Mouse (Mus musculus) midbrain, embryonic 12.5 days (tissue): ENCODE results near the gene Gm20388. TPM values are rescaled to one million over a fixed set of nuclear protein-coding genes. Genes with fewer than 3 reads are reported as not detected.

ENCODE experiments used
- ATAC-seq: fragments of 200-750 bp; cut with Nextera tagmentation; 2 replicates; pipeline ENCODE4 v1.8.0; 2017; ENCODE audit warnings: low read depth, moderate TSS enrichment, moderate library complexity; ENCODE audit not compliant: low FRiP score
- H3K27ac ChIP-seq: fragments of 300-500 bp; sonication (generic); replicated peaks from 2 replicates; pipeline ENCODE4 v1.5.1; 2016; ENCODE audit warnings: mild to moderate bottlenecking
- H3K27me3 ChIP-seq: fragments of 300-500 bp; sonication (generic); 2 replicates; pipeline ENCODE4 v1.6.1; 2016; ENCODE audit warnings: mild to moderate bottlenecking
- H3K36me3 ChIP-seq: fragments of 300-500 bp; sonication (generic); 2 replicates; pipeline ENCODE4 v1.6.1; 2016
- H3K4me1 ChIP-seq: fragments of 300-500 bp; sonication (generic); 2 replicates; pipeline ENCODE4 v1.6.1; 2016
- H3K4me2 ChIP-seq: fragments of 300-500 bp; sonication (generic); replicated peaks from 2 replicates; pipeline ENCODE4 v1.6.1; 2016; ENCODE audit warnings: mild to moderate bottlenecking, moderate library complexity
- H3K4me3 ChIP-seq: fragments of 300-500 bp; sonication (generic); 2 replicates; pipeline ENCODE4 v1.5.1; 2016; ENCODE audit warnings: mild to moderate bottlenecking
- H3K9ac ChIP-seq: fragments of 300-500 bp; sonication (generic); replicated peaks from 2 replicates; pipeline ENCODE4 v1.6.1; 2016; ENCODE audit warnings: mild to moderate bottlenecking, moderate library complexity
- H3K9me3 ChIP-seq: fragments of 300-500 bp; sonication (generic); 2 replicates; pipeline ENCODE4 v1.6.1; 2016; ENCODE audit warnings: mild to moderate bottlenecking
- WGBS: fragments of 180-500 bp; shearing (Covaris S2); methylation state at CpG from one replicate; pipeline ENCODE4 v1.1.7; 2016; 5-methylcytosine and 5-hydroxymethylcytosine counted together
- polyA plus RNA-seq: library from polyadenylated mRNA; unstranded; fragments of >200 nt; fragmentation: Nextera tagmentation; extraction: Ambion mirVana; gene quantifications from 2 replicates; pipeline ENCODE4 v1.2.1, GENCODE M21; 2016

Gm20388 gene
- polyA plus RNA-seq, 1 experiment from 2014 or later = not detected

DNA sequence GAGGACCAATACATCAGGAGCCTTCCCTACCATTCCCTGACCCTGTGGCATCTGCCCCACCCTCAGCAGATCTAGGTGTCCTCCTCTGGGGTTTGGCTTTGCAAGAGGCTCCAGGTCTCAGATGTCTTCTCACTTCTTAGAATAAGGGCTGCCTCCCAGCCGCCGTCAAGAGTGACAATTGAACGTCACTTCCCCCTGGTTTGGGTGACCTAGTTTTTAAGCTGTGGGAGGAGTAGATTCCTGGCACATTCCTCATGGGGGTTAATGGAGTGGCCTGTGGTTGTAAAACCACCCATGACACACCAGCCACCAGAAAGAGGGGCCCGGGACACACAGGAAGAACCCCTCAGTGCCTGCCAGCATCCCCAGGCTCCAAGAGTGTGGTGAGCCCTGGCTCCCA lies 140.4 kb downstream of the Gm20388 start:
- H3K36me3 ChIP-seq = no peaks in the 10 kb centered on the region
- no peak overlapping the region for H3K4me2 ChIP-seq
- H3K9ac ChIP-seq = no peak overlapping the region
- H3K27me3 ChIP-seq = no peaks in the 10 kb centered on the region
- 0 out of 2 replicates have a peak, but pooled peaks cover 7% of the 10 kb centered on the region for H3K4me1 ChIP-seq
- no peak overlapping the region for H3K27ac ChIP-seq
- no peak overlapping the region for H3K4me3 ChIP-seq
- peaks cover under 1% of the 10 kb centered on the region; the same call in 1 of the 2 replicates for H3K9me3 ChIP-seq
- no peak for ATAC-seq
- WGBS = 69% methylated on average over 4 of the region's 4 CpGs

DNA sequence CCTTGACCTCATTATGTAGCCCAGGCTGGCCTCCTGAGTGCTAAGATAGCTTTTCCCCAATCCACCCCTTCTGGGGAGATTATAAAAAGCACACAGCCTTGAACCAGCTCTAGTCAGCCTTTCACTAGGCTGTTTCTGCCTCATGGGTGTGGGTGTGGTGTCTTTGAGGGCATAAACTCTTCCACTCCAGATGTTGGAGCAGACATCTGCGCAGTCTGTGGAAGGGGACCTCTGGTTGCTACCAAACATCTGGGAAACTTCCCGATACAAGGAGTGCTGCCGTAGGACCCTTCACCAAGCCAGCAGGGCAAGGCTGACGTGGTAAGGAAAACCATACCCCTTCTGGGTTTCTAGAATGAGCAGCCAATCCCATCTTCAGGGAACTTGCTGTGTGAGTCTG lies 141.3 kb downstream of the Gm20388 start:
- no peak overlapping the region for H3K4me2 ChIP-seq
- peaks cover 4% of the 10 kb centered on the region; the same call in 1 of the 2 replicates for H3K9me3 ChIP-seq
- no peaks in the 10 kb centered on the region for H3K27me3 ChIP-seq
- WGBS = 88% methylated on average over 4 of the region's 4 CpGs
- no peak overlapping the region for H3K27ac ChIP-seq
- H3K36me3 ChIP-seq = no peaks in the 10 kb centered on the region
- H3K4me3 ChIP-seq = no peak overlapping the region
- 0 out of 2 replicates have a peak, but pooled peaks cover under 1% of the 10 kb centered on the region for H3K4me1 ChIP-seq
- no peak for ATAC-seq
- H3K9ac ChIP-seq = no peak overlapping the region

DNA sequence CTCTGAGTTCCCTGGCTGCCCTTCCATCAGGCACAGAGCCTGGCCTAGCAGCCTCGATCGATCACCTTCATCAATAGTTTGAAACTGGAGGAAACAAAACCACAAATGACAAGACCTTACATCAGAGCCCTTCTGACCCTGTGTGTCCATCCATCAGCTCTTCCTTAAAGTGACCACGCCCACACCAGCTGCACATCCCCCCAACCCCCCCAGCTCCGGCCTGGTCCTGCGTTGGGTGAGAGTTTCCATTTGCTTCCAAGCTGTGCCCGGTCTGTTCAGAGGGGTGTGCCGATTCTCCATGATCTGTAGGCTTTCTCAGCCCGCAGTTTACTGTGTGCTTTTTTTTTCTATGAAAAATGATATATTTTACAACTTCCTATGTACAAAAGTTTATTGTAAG lies 141.7 kb downstream of the Gm20388 start:
- H3K4me3 ChIP-seq = no peak overlapping the region
- no peak overlapping the region for H3K27ac ChIP-seq
- H3K27me3 ChIP-seq = no peaks in the 10 kb centered on the region

DNA sequence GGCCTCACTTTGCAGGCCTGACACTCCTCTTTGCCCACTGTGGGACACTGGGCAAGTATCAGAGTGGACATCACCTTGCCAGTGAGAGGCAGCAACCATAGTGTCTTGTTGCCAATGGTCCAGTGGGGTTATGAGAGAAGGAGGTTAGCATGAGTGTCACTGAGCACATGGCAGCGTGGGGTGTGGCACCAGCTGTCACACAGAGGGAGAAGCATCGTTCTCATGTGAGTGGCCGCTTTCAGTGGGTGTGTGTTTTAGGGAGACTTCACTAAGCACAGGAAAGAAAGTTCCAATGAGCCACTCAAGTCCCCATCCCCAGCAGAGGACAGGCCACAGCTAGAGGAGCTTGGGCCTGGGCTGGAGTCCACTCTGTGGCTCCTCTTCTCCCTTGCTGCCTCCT lies 144.2 kb downstream of the Gm20388 start:
- no peaks in the 10 kb centered on the region for H3K36me3 ChIP-seq
- no peak overlapping the region for H3K4me3 ChIP-seq
- 94% methylated on average over 3 of the region's 3 CpGs for WGBS
- ATAC-seq = no peak
- H3K4me1 ChIP-seq = no peaks in the 10 kb centered on the region
- H3K27me3 ChIP-seq = no peaks in the 10 kb centered on the region
- H3K27ac ChIP-seq = no peak overlapping the region
- H3K9me3 ChIP-seq = peaks cover 4% of the 10 kb centered on the region; the same call in 1 of the 2 replicates
- H3K9ac ChIP-seq = no peak overlapping the region
- no peak overlapping the region for H3K4me2 ChIP-seq

More for the DNA sequence above, 141.7 kb downstream of the Gm20388 start:
- Histone ChIP-seq H3K9me3 (peaks cover 4% of the 10 kb centered on the region; the same call in 1 of the 2 replicates), H3K4me1 (no peaks in the 10 kb centered on the region), H3K4me2 (no peak overlapping the region), H3K9ac (no peak overlapping the region), H3K36me3 (no peaks in the 10 kb centered on the region)
- WGBS = 85% methylated on average over 8 of the region's 8 CpGs
- no peak for ATAC-seq

DNA sequence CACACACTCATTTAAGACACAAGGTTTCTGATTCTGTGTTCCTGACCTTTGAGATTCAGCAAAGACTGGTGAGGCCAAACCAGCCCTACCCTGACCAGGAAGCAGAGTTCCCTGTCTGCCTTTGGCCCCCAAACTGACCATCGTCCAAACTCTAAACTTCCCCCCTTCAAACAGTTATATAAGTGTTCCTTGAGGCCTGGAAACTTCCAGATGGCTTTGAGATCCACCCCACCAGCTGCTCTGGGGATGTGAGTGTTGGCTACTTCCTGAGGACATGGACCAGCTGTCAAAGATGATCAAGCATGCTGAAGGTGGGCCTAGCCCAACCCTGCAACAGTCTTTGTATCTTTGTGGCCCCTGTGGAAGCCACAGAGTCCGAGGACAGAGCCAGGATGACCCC lies 146.4 kb downstream of the Gm20388 start:
- H3K9me3 ChIP-seq = peaks cover 4% of the 10 kb centered on the region; the same call in 1 of the 2 replicates
- WGBS = 80% methylated on average over 2 of the region's 2 CpGs
- H3K4me2 ChIP-seq = no peak overlapping the region
- no peaks in the 10 kb centered on the region for H3K4me1 ChIP-seq
- no peak overlapping the region for H3K9ac ChIP-seq
- H3K4me3 ChIP-seq = no peak overlapping the region
- no peaks in the 10 kb centered on the region for H3K27me3 ChIP-seq
- no peak overlapping the region for H3K27ac ChIP-seq
- ATAC-seq = no peak
- H3K36me3 ChIP-seq = no peaks in the 10 kb centered on the region

DNA sequence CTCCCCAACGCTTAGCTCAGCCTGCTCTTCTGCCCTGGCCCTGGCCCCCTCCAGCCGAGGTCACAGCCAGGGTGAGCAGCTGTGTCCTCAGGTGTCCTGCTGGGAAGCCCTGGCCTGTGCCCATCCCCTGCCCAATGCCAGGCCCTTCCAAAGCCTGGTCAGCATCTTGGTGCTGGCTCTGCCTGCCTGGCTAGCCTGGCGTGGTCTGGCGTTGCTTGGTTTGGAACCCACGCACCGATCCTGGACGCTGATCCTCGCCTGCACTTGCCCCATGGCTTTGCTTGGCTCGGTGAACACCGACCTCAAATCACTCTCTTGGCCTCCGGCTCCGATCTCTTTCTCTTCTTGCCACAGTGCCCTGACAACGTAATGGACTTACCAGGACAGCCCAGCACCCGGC lies 152.1 kb downstream of the Gm20388 start:
- H3K27me3 ChIP-seq = no peaks in the 10 kb centered on the region
- WGBS = 84% methylated on average over 14 of the region's 14 CpGs
- no peaks in the 10 kb centered on the region for H3K4me1 ChIP-seq
- H3K27ac ChIP-seq = no peak overlapping the region
- H3K36me3 ChIP-seq = no peaks in the 10 kb centered on the region
- no peak overlapping the region for H3K9ac ChIP-seq
- H3K4me2 ChIP-seq = no peak overlapping the region
- no peaks in the 10 kb centered on the region for H3K9me3 ChIP-seq
- H3K4me3 ChIP-seq = no peak overlapping the region
- no peak for ATAC-seq

DNA sequence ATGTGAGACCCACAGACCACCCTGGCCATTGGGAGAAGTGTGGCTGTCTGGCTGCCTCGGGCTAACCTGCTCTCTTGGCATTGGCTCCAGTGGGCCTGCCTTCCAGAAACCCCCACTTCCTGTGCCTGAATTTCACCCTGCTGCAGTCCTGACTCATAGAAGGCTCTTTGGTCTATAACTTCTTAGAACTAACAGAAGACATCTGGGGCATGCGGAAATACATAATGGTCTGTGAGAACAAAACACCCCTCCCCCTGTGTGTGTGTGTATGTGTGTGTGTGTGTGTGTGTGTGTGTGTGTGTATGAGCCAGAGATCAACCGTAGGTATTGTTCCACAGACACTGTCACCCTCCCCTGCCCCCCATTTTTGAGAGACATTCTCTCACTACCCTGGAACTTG lies 152.7 kb downstream of the Gm20388 start:
- Histone ChIP-seq H3K27me3 (no peaks in the 10 kb centered on the region), H3K9me3 (no peaks in the 10 kb centered on the region), H3K27ac (no peak overlapping the region), H3K36me3 (no peaks in the 10 kb centered on the region), H3K4me3 (no peak overlapping the region), H3K9ac (no peak overlapping the region), H3K4me1 (no peaks in the 10 kb centered on the region), H3K4me2 (no peak overlapping the region)
- 88% methylated on average over 3 of the region's 3 CpGs for WGBS
- no peak for ATAC-seq

DNA sequence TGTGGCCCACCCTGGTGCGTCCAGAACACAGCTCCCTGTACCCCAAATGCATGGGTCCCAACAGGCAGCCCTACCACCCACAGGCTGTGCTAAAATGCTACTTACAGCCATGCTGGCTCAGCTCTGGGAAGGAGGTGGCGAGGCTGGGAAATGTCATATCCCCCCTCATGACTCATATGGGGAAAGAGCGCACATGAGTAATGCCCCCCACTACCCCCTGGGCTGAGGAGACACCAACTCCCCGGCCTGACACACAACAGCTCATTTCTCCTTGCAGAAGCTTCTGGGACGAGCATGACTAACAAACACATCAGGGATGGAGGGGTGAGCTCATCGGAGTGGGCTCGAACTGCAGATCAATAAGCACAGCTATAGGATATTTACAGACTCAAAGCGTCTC lies 155.0 kb downstream of the Gm20388 start:
- Histone ChIP-seq H3K4me3 (no peak overlapping the region), H3K4me1 (no peaks in the 10 kb centered on the region), H3K9ac (no peak overlapping the region), H3K27me3 (no peaks in the 10 kb centered on the region), H3K9me3 (no peaks in the 10 kb centered on the region), H3K27ac (no peak overlapping the region), H3K36me3 (no peaks in the 10 kb centered on the region), H3K4me2 (no peak overlapping the region)
- 91% methylated on average over 8 of the region's 8 CpGs for WGBS
- no peak for ATAC-seq

DNA sequence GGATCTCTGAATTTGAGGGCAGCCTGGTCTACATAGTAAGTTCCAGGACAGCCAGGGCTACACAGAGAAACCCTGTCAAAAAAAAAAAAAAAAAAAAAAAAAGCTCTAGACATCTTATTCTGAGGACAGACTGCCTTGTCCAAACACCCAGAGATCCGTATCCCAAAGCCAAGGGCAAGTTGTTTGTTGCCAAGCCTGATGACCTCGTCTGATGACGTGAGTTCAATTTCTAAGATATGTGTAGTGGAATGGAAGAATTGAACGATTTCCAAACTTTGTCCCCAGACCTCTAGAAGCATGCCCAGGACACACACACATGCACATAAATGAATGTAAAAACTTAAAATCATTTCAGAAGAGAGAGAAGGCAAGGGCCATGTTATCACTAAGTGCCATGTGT lies 155.6 kb downstream of the Gm20388 start:
- Histone ChIP-seq H3K9ac (no peak overlapping the region), H3K36me3 (no peaks in the 10 kb centered on the region), H3K4me2 (no peak overlapping the region), H3K9me3 (no peaks in the 10 kb centered on the region), H3K4me1 (no peaks in the 10 kb centered on the region), H3K4me3 (no peak overlapping the region), H3K27me3 (no peaks in the 10 kb centered on the region), H3K27ac (no peak overlapping the region)
- ATAC-seq = no peak
- WGBS = 91% methylated on average over 4 of the region's 4 CpGs

DNA sequence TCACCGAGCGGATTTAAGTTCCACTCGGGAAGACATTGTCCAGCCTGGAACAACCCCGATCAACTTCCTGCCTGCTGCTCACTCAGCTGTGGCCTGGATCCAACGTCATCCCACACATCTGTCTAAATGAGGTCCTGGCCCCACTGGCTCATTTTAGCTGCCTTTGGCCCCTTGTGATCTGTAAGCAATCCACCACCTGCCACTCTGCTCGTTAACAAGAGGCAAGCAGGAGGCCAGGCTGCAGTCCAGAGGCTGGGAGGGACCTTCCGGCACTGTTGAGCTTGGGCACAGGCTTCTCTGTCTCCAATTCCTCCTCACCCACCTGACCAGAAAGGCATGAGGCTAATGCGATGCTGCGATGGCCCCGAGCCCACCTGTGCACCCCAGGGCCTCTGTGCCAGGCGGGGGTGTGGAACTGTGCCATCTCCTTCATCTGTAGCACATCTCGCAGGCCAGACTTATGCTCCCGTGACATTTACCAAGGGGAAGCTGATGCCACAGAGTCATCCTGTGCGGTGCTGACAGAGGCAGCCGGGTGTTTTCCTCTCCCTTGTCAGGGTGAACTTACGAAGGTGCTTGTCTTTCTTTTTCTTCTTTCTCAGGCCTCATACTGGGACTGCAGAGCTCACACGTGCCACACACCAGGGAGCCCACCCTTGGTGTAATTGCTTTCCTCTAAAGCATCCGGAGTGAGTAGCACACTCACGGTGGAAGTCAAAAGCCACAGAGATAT lies 157.5 kb downstream of the Gm20388 start:
- Histone ChIP-seq H3K9ac (no peak overlapping the region), H3K27me3 (no peaks in the 10 kb centered on the region), H3K9me3 (no peaks in the 10 kb centered on the region), H3K36me3 (no peaks in the 10 kb centered on the region), H3K4me3 (no peak overlapping the region), H3K4me1 (no peaks in the 10 kb centered on the region), H3K27ac (no peak overlapping the region), H3K4me2 (no peak overlapping the region)
- ATAC-seq = no peak
- 65% methylated on average over 19 of the region's 19 CpGs for WGBS

DNA sequence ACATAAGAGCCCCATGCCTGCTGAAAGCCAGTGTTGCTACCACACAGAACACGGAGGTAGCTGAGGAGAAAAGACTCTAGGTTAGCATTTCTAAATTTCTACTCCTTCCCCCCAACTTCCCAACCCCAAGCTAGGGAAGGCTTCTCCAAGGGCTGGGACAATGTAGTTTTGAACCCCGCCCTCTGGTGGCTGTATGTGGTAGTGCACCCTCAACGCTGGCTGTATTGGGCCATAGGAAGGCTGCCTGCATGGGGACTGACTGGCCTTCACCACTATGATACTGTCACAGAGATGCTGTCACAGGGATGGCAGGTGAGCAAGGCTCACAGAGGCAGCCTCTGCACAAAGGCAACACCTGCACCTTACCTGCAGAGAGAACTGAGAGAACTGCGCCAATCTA lies 161.0 kb downstream of the Gm20388 start:
- 22% methylated on average over 4 of the region's 4 CpGs for WGBS

DNA sequence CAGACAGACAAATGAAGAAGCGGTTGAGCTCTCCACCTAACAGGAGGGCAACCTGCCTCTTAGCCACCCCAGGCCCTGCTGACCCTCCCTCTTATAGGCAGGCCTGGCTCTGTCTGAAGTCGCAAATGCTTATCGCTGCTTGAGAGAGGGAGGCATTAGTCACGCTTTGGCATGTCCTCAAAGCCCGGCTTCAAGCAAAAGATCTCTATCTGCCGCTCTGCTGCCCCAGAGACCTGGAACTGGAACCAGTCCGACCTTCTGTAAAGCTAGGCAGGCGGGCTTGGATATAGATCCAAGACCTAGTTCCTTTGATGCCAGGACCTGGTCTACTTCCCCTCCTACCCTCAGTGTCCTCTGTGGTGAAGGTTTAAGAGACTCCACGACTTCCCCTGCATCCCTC lies 161.6 kb downstream of the Gm20388 start:
- no peak for ATAC-seq
- no peak overlapping the region for H3K4me3 ChIP-seq
- H3K4me1 ChIP-seq = no peaks in the 10 kb centered on the region
- WGBS = 60% methylated on average over 9 of the region's 9 CpGs
- H3K27ac ChIP-seq = no peak overlapping the region
- no peak overlapping the region for H3K4me2 ChIP-seq
- no peaks in the 10 kb centered on the region for H3K36me3 ChIP-seq
- no peak overlapping the region; the same call in 1 of the 2 replicates for H3K9ac ChIP-seq
- no peaks in the 10 kb centered on the region for H3K27me3 ChIP-seq
- H3K9me3 ChIP-seq = no peaks in the 10 kb centered on the region

More for the DNA sequence above, 161.0 kb downstream of the Gm20388 start:
- Histone ChIP-seq H3K9ac (no peak overlapping the region), H3K27me3 (no peaks in the 10 kb centered on the region), H3K4me2 (no peak overlapping the region), H3K9me3 (no peaks in the 10 kb centered on the region), H3K27ac (no peak overlapping the region), H3K36me3 (no peaks in the 10 kb centered on the region), H3K4me3 (no peak overlapping the region), H3K4me1 (no peaks in the 10 kb centered on the region)
- ATAC-seq = no peak

DNA sequence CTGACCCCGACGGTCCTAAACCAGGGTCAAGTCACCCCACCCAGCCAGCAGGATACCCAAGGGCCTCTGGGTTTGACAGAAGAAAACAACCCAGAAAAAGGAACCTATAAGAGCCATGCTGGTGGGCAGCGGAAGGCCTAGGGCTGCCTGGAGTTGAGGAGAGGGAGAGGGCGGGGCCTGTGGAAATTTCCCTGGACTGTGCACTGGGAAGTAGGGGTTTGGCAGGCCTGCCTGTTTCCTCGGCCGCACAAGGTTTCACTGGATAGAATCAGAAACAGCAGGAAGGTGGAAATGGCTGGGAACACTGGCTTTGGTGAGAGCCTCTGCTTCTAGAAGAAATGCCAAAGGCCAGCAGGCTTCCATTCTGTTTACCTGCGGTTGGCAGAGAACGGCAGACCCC lies 162.2 kb downstream of the Gm20388 start:
- Histone ChIP-seq H3K4me2 (no peak overlapping the region), H3K4me3 (no peak overlapping the region), H3K9ac (no peak overlapping the region), H3K36me3 (no peaks in the 10 kb centered on the region), H3K27ac (no peak overlapping the region), H3K4me1 (no peaks in the 10 kb centered on the region), H3K27me3 (no peaks in the 10 kb centered on the region), H3K9me3 (no peaks in the 10 kb centered on the region)
- WGBS = 85% methylated on average over 8 of the region's 8 CpGs
- ATAC-seq = no peak
